Mouse (Mus musculus) yolk sac, embryonic 10.5 days (tissue): ENCODE measurements around the gene Klhdc9.
"Not testable (repeated sequence)": the region's sequence is repeated elsewhere in the genome, so short reads cannot be mapped to it uniquely, and the experiment has no call there.

Experiments
- DNase-seq: peaks from one replicate; pipeline ENCODE4 v3.0.0-alpha.2; 2017; ENCODE audit warnings: low spot score

Klhdc9 gene

DNA sequence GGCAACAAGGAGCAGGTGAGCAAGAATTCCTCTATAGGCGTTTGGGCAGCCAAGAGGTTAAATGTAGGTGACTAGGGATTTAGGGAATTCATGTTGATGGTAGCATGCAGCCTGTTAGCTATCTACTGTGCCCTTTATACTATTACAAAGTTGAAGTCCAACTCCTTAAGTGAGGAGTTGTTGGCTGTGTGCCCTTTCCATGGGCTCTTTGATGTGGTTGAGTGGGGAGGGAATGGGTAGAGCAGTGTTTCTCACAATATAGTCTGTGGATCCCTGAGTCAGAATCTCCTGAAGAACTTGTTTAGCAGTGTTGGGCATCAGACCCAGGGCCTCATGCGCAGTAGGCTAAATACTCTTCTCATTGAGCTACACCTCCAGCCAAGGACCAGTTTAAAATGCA is 3.8 kb downstream of the Klhdc9 start:
- no peak for DNase-seq

- no peak for DNase-seq
These were observed 4.7 kb downstream of the Klhdc9 start for GRCm38 (mm10) chr1:171355812-171356340.

GRCm38 (mm10) chr1:171349210-171349609 is 11.4 kb downstream of the Klhdc9 start:
- DNase-seq: peak; percentile 26

- no peak for DNase-seq
These were observed 11.9 kb downstream of the Klhdc9 start for GRCm38 (mm10) chr1:171348665-171349064.

- peak; percentile 23 for DNase-seq
These were observed 14.5 kb downstream of the Klhdc9 start for GRCm38 (mm10) chr1:171346095-171346450.

GRCm38 (mm10) chr1:171345225-171346094 is 15.1 kb downstream of the Klhdc9 start, which contains the start of the genes Nit1 and Pfdn2:
TSS of gene Nit1 (minus strand) at chr1:171345646.
TSS of gene Pfdn2 (plus strand) at chr1:171345670.
- DNase-seq: peak; percentile 93

DNA sequence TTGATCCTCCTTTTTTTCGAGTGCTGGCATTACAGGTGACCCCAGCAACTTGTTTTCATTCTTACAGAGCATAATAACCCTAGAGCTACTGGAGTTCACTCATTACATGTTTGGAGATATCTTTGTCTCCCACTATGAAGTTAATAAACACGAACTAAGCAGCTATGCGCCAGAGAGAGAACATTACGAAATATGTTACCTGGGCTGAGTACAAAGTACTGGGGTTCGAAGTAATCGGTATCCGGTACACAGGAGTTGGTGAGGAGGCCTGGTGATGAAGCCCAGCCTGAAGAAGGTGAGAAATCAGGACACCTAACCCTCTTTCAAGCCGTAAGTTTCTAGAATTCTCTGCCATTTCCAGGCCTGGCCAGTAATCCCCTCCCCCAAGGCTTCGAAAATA is 15.9 kb downstream of the Klhdc9 start:
- peak; percentile 33 for DNase-seq

DNA sequence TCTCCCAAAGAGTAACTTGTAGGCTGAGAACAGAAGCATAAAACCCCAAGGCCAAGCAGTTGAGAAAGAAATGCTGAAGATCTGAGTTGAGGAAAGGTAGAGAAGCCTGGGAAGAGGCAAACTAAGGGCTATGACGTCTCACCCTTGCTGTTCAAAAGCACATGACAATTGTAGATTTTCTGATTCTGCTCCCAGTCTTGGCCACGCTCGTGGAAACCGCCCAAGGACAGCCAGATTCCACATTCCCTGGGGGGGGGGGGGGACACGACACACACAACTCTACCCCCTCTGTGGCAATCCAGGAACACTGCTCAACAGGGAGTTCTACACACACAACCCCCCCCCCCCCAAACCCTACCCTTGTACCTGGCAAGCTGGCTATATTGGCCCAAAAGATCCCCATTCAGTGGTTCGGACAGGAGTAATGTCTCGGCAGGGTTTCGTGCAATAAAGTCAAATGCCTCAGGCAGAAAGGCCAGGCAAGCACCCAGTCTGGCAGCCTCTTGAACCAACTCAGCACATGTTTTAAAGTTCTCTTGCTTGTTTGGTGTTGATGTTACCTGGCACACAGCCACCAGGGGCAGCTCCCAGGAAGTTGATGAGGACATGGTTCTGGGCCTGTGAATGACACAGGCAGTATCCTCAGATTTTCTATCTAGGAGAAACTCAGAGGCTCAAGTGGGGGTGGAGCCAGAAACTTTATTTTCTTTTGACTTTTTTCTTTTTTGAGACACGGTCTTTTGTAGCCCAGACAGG is 16.5 kb downstream of the Klhdc9 start:
- DNase-seq: peak; percentile 50

DNA sequence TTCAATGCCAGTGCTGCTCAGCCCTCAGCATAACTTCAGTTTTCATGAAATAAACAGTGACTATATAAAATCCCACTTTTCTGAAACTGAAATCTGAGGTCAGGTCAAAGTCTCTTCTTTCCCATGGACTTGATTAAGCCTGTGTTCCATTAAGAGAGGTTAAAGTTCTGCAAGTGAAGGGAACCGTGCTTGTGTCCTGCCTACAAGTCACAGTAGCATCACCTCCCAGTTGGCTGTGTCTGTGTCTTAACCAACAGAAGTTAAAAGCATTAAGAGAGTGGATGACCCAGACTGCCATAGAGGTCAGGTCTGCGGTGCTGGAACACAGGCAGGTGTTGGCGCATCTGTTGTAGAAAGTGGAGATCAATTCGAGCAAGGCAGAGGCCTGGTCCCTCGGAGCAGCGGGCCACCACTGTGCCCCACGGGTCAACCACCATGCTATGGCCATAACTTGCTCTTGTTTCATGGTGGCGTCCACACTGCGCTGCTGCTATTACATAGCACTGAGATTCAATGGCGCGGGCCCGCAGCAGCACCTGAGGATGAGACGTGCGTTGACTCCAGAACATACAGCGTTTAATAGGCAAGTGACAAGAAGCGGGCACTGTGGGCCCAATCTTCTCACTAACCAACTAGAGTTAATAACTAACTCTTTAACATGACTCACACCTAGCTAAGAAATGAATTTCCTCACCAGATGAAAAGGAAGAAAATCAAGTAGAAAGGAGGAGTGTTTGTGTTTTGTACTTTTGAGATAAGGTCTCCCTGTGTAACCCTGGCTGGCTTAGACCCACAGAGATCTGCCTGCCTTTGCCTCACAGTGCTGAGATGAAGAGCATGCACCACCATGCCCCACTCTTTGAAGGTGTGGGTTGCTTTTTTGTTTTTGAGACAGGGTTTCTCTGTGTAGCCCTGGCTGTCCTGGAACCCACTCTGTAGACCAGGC is 18.1 kb downstream of the Klhdc9 start:
- DNase-seq: no peak

DNA sequence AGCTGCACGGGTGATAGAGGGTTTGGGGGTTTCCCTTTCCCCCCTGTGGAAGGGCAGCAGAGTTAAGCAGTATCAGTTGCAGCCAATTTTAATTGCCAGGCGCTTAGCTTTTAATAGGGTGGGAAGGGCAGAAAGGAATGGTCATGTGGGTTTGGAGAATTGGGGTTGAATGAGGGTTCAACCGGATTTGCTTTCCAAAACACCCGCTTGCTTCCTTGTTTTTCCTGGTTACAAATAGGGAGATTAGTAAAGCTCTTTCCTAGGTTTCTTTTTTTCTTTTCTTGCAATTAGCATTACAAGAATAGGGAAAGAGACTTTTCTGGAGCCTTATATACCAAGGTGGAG is 30.4 kb downstream of the Klhdc9 start:
- DNase-seq: no peak

- DNase-seq: peak; percentile 94
These were observed 31.0 kb downstream of the Klhdc9 start for GRCm38 (mm10) chr1:171329433-171330215.

GRCm38 (mm10) chr1:171328839-171329432 is 31.7 kb downstream of the Klhdc9 start, which contains the start of gene Dedd:
TSS of gene Dedd (plus strand) at chr1:171329145.
- peak; percentile 97 for DNase-seq

DNA sequence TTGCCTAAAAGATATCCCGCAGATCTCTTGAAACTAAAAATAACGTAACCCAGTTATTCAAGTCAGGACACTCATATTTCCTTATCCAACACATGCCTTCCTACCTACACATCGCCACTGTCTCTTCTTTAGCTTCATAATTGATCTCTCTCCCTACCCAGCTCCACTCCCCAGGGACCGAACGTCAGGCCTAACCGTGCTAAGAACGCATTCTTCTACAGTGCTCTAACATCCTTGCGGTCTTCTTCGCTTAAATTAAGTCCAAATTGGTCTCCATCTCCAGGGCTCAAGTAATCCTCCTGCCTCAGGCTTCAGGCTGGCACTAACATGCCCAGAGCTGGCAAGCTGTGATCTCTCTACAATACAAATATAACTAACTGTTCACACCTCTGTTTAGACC is 32.4 kb downstream of the Klhdc9 start:
- no peak for DNase-seq

DNA sequence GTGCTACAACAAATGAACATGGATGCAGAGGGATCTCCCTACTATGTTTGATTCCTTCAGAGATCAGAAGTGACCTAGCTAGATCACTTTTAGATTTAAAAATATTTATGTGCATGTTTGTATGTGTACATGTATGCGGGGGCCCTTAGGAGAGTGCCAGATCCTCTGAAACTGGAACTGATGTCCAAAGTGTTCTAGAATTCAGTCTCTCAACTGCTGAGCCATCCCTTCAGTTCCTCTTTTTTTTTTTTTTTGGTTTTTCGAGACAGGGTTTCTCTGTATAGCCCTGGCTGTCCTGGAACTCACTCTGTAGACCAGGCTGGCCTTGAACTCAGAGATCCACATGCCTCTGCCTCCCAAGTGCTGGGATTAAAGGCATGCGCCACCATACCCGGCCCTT is 34.0 kb downstream of the Klhdc9 start:
- not testable (repeated sequence) for DNase-seq

GRCm38 (mm10) chr1:171325571-171325970 is 35.0 kb downstream of the Klhdc9 start:
- no peak for DNase-seq

- DNase-seq: no peak
These were observed 38.6 kb downstream of the Klhdc9 start for GRCm38 (mm10) chr1:171322012-171322411.

DNA sequence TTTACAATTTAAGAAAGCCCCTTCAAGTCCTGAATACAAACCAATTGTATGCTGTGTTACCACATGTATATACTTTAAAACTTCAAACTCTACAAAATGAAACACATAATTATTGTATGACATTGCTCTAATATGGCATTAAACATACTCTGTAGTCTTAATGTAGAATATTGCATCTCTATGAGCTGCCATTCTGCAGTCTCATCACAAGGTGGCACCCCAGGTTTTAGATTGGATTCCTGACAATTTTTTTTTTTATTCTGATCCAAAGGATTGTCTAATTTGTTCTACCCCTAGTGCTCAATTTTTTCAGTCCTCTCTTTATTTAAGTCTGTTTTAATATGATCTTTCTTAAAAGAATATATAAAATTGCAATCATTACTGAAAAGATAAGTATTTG is 39.2 kb downstream of the Klhdc9 start:
- DNase-seq: no peak

DNA sequence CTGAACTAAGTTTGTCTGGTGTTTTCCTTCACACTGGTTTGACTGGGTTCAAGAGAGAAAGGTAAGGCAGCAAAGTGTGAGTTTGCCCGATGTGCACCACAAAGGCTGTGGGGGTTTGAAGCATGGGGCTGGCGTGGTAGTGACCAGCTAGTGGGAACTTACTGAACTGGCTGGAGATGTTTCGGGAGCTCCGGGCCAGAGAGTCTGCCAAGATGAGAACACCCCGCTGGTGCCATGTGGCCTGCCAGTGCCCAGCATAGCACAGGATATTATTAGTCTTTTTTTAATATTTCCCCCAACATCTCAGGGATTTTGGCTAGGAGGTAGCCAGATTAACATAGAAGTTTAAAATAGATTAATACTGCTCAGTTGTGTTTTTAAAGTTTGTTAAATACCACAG is 40.4 kb downstream of the Klhdc9 start:
- no peak for DNase-seq

GRCm38 (mm10) chr1:171319748-171320147 is 40.9 kb downstream of the Klhdc9 start:
- DNase-seq: no peak

DNA sequence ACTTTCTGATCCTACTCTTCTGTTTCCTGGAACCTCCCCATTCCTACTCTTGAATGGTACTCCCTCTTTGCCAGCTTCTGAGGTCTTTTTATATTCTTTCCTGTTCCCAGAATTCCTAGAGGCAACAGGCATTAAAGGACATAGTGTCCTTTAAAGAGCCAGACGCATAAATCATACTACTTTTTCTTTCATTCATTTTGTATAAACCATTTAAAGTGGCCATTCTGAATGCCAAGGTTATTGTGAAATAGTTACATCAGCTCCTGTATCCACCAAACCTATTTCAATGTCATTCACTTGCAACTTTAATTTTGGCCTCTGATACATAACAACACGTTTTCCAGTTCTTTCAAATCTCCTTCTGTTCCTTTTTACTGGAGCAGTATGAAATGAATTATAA is 51.3 kb downstream of the Klhdc9 start:
- DNase-seq: no peak
